Mouse (Mus musculus) lung, embryonic 16.5 days (tissue): Measurements from ENCODE around the gene Cltc. TPM values are rescaled to one million over a fixed set of nuclear protein-coding genes. Genes with fewer than 3 reads are reported as not detected.

Source experiments
- ATAC-seq: fragments of 200-750 bp; cut with Nextera tagmentation; 2 replicates; pipeline ENCODE4 v1.8.0; 2017; ENCODE audit warnings: low read depth, mild to moderate bottlenecking, moderate library complexity
- H3K27ac ChIP-seq: fragments of 300-500 bp; sonication (generic); 2 replicates; pipeline ENCODE4 v1.5.1; 2014; ENCODE audit warnings: mild to moderate bottlenecking, control low read depth, low read length
- H3K27me3 ChIP-seq: fragments of 300-500 bp; sonication (generic); 2 replicates; pipeline ENCODE4 v1.6.1; 2014; ENCODE audit warnings: low read depth, low read length, mixed read lengths; ENCODE audit not compliant: control insufficient read depth, insufficient read depth
- H3K36me3 ChIP-seq: fragments of 300-500 bp; sonication (generic); 2 replicates; pipeline ENCODE4 v1.6.1; 2014; ENCODE audit warnings: low read length; ENCODE audit not compliant: control insufficient read depth, insufficient read depth
- H3K4me1 ChIP-seq: fragments of 300-500 bp; sonication (generic); replicated peaks from 2 replicates; pipeline ENCODE4 v1.6.1; 2014; ENCODE audit warnings: low read length, mixed read lengths; ENCODE audit not compliant: control insufficient read depth, insufficient read depth
- H3K4me2 ChIP-seq: fragments of 300-500 bp; sonication (generic); 2 replicates; pipeline ENCODE4 v1.6.1; 2014; ENCODE audit warnings: low read depth, low read length, control low read depth
- H3K4me3 ChIP-seq: fragments of 300-500 bp; sonication (generic); 2 replicates; pipeline ENCODE4 v1.5.1; 2014; ENCODE audit warnings: mild to moderate bottlenecking, low read length, control low read depth
- H3K9ac ChIP-seq: fragments of 300-500 bp; sonication (generic); 2 replicates; pipeline ENCODE4 v1.6.1; 2014; ENCODE audit warnings: low read length, control low read depth
- H3K9me3 ChIP-seq: fragments of 300-500 bp; sonication (generic); 2 replicates; pipeline ENCODE4 v1.6.1; 2016; ENCODE audit warnings: low read length; ENCODE audit not compliant: control insufficient read depth
- WGBS: fragments of 180-500 bp; shearing (Covaris S2); extraction: QIAGEN DNeasy Blood & Tissue Kit; methylation state at CpG from one replicate; pipeline ENCODE4 v1.1.7; 2014; 5-methylcytosine and 5-hydroxymethylcytosine counted together
- polyA plus RNA-seq: library from polyadenylated mRNA; unstranded; fragments of >200 nt; fragmentation: Nextera tagmentation; extraction: Ambion mirVana; gene quantifications from 2 replicates; pipeline ENCODE4 v1.2.1, GENCODE M21; 2015

The Cltc gene
- polyA plus RNA-seq, 1 experiment from 2014 or later: 134 TPM

GRCm38 (mm10) chr11:86731443-86731842 is 25.9 kb downstream of the Cltc start:
- Histone ChIP-seq H3K9ac (no peak overlapping the region), H3K27me3 (no peaks in the 10 kb centered on the region)
- WGBS: 90% methylated on average over 2 of the region's 2 CpGs

GRCm38 (mm10) chr11:86725607-86726006 is 31.8 kb downstream of the Cltc start:
- ATAC-seq: no peak
- Histone ChIP-seq H3K27ac (no peak overlapping the region), H3K36me3 (peaks cover 23% of the 10 kb centered on the region), H3K9ac (no peak overlapping the region), H3K4me1 (no peaks in the 10 kb centered on the region), H3K9me3 (no peaks in the 10 kb centered on the region), H3K27me3 (no peaks in the 10 kb centered on the region), H3K4me2 (no peak overlapping the region), H3K4me3 (no peak overlapping the region)

More at GRCm38 (mm10) chr11:86731443-86731842, 25.9 kb downstream of the Cltc start:
- Histone ChIP-seq H3K9me3 (no peaks in the 10 kb centered on the region), H3K4me3 (no peak overlapping the region), H3K36me3 (peaks cover 17% of the 10 kb centered on the region), H3K4me2 (no peak overlapping the region), H3K27ac (no peak overlapping the region), H3K4me1 (no peaks in the 10 kb centered on the region)
- ATAC-seq: no peak

DNA sequence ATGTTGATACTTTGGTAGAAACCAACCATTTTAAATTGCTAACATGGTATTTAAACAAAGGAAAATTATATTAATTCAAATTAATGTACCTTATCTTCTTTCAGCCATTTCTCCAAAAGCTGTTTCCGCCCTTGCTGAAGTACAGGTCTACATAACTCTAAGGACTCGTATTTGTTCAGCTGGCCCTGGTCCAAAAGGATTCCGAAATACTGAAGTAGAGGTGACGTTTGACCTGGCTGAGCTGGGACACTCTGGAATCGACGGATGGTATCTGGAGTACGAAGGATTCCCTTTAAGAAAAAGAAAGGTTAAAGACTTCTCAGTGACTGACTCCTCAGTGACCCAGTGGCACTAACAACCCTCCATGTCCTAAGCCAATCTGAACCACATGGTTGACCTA is 32.4 kb downstream of the Cltc start:
- no peaks in the 10 kb centered on the region for H3K9me3 ChIP-seq
- H3K4me3 ChIP-seq: no peak overlapping the region
- H3K36me3 ChIP-seq: peaks cover 25% of the 10 kb centered on the region
- no peak overlapping the region for H3K9ac ChIP-seq
- H3K27ac ChIP-seq: no peak overlapping the region
- no peak for ATAC-seq
- no peaks in the 10 kb centered on the region for H3K27me3 ChIP-seq
- no peaks in the 10 kb centered on the region for H3K4me1 ChIP-seq
- 56% methylated on average over 7 of the region's 7 CpGs for WGBS
- H3K4me2 ChIP-seq: no peak overlapping the region

DNA sequence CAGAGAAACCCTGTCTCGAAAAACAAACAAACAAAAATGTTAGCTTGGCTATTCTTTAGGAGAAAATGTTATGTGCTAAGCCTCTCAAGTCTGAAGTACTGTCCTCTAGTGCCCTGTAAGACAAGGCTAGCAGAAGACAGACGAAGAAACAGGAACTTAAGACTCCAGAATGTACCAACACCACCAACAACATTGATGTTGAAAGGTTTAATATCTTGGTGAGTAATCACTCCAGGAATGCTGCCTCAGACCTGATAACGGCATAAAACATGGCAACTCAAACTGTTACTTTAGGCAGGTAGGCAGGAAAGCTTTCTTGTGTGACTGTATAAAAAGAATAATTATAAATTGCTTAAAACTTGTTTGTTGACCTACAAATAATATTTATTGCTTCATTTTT is 33.4 kb downstream of the Cltc start:
- Histone ChIP-seq H3K9me3 (no peaks in the 10 kb centered on the region), H3K4me1 (no peaks in the 10 kb centered on the region), H3K36me3 (peaks cover 30% of the 10 kb centered on the region), H3K9ac (no peak overlapping the region), H3K27me3 (no peaks in the 10 kb centered on the region), H3K4me3 (no peak overlapping the region), H3K27ac (no peak overlapping the region), H3K4me2 (no peak overlapping the region)
- 90% methylated on average over 3 of the region's 3 CpGs for WGBS
- ATAC-seq: no peak

DNA sequence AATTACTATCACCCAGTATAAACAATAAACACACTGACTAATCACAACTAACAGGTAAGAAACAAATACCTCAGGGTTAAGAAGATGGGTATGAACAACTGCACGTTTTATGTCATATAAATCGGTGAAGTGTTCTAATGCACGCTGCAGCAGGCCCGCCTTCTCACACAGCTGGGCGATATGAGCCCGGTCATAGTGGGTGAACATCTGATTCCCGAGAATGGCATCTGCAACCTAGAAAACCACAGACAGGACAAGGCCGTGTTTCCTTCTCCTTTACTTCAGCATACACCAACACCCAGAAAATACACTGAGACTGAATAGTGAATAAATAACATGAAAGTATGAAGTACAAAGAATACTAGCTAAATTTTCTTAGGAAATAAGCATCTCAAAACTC is 38.0 kb downstream of the Cltc start:
- ATAC-seq: no peak
- Histone ChIP-seq H3K27me3 (no peaks in the 10 kb centered on the region), H3K36me3 (peaks cover 34% of the 10 kb centered on the region), H3K4me2 (no peak overlapping the region), H3K27ac (no peak overlapping the region), H3K4me3 (no peak overlapping the region), H3K9me3 (no peaks in the 10 kb centered on the region), H3K4me1 (no peaks in the 10 kb centered on the region), H3K9ac (no peak overlapping the region)
- WGBS: 92% methylated on average over 8 of the region's 8 CpGs

- no peak for ATAC-seq
- Histone ChIP-seq H3K4me1 (no peaks in the 10 kb centered on the region), H3K4me3 (no peak overlapping the region), H3K9me3 (no peaks in the 10 kb centered on the region), H3K27me3 (no peaks in the 10 kb centered on the region), H3K4me2 (no peak overlapping the region), H3K36me3 (peaks cover 34% of the 10 kb centered on the region), H3K27ac (no peak overlapping the region), H3K9ac (no peak overlapping the region)
- WGBS: 76% methylated on average over 3 of the region's 3 CpGs
Measured at GRCm38 (mm10) chr11:86718369-86718768, 39.0 kb downstream of the Cltc start.

GRCm38 (mm10) chr11:86717306-86718065 is 39.9 kb downstream of the Cltc start:
- no peak for ATAC-seq
- H3K4me3 ChIP-seq: no peak overlapping the region
- no peaks in the 10 kb centered on the region for H3K4me1 ChIP-seq
- H3K4me2 ChIP-seq: no peak overlapping the region
- no peak overlapping the region for H3K9ac ChIP-seq
- H3K9me3 ChIP-seq: no peaks in the 10 kb centered on the region
- WGBS: 80% methylated on average over 6 of the region's 6 CpGs
- H3K27ac ChIP-seq: no peak overlapping the region
- peaks cover 33% of the 10 kb centered on the region for H3K36me3 ChIP-seq
- H3K27me3 ChIP-seq: no peaks in the 10 kb centered on the region

DNA sequence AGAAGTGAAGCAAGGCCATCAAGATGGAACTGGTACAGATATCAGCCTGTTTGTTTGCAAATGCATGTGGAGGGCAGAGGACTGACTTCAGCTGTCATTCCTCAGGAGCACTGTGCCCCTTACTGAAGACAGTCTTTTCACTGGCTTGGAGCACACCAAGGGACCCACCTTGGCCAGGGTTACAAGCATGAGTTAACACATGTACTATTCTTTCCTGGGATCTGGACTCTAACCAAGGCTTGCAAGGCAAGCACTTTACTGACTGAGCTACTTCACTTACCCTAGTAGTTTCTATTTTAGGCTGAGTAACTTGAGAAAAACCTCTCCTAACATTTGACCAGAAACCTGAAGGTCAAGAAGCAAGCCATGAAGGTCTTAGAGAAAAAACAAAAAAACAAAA is 42.8 kb downstream of the Cltc start:
- H3K27me3 ChIP-seq: no peaks in the 10 kb centered on the region
- no peaks in the 10 kb centered on the region for H3K9me3 ChIP-seq
- no peak overlapping the region for H3K4me2 ChIP-seq
- H3K36me3 ChIP-seq: peaks cover 44% of the 10 kb centered on the region
- ATAC-seq: no peak
- no peak overlapping the region for H3K27ac ChIP-seq
- H3K4me3 ChIP-seq: no peak overlapping the region
- no peak overlapping the region for H3K9ac ChIP-seq
- H3K4me1 ChIP-seq: no peaks in the 10 kb centered on the region

GRCm38 (mm10) chr11:86701151-86701550 is 56.2 kb downstream of the Cltc start:
- no peak overlapping the region for H3K4me3 ChIP-seq
- H3K4me2 ChIP-seq: no peak overlapping the region
- H3K27ac ChIP-seq: no peak overlapping the region
- no peaks in the 10 kb centered on the region for H3K4me1 ChIP-seq
- ATAC-seq: no peak
- H3K9me3 ChIP-seq: no peaks in the 10 kb centered on the region
- WGBS: 91% methylated on average over 4 of the region's 4 CpGs
- no peaks in the 10 kb centered on the region for H3K27me3 ChIP-seq
- no peak overlapping the region for H3K9ac ChIP-seq
- H3K36me3 ChIP-seq: peaks cover 54% of the 10 kb centered on the region

DNA sequence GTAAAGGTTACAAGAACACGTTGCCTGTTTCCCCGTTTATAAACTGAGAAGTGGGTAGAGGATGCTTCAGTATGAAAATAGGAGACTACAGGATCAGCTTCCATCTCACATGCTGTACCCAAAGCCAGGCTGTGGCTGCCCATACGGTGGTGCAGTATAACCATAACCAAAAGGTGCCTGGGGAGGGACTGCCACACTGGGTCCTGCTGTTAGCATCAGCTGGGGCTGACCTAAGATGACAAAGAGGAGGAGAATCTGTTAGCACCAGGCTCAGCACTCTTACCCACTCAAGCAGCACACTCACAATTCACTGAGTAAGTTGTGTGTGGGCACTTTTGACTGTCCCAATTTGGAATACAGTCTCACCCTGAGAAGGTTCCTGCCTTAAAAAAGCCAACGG is 61.9 kb downstream of the Cltc start:
- no peak overlapping the region for H3K4me2 ChIP-seq
- ATAC-seq: no peak
- H3K36me3 ChIP-seq: peaks cover 32% of the 10 kb centered on the region
- no peaks in the 10 kb centered on the region for H3K27me3 ChIP-seq
- H3K4me3 ChIP-seq: no peak overlapping the region
- no peaks in the 10 kb centered on the region for H3K9me3 ChIP-seq
- no peak overlapping the region for H3K27ac ChIP-seq
- whole genome bisulfite sequencing: 75% methylated on average over 4 of the region's 4 CpGs
- H3K4me1 ChIP-seq: no peaks in the 10 kb centered on the region
- no peak overlapping the region for H3K9ac ChIP-seq
